Mouse (Mus musculus) midbrain, embryonic 14.5 days (tissue): ENCODE measurements at regions not wholly inside any gene's neighbourhood (a gene's known extent, or its start where the extent isn't known, plus 50 kb on each side); places are given as distances from the start of the nearest gene placed in this dataset.
A peak's percentile ranks its signal among the peaks of the same experiment; 100 is the strongest.

Experiments used
- ATAC-seq: fragments of 200-750 bp; cut with Nextera tagmentation; 2 replicates; pipeline ENCODE4 v1.8.0; 2017; ENCODE audit warnings: moderate number of reproducible peaks, moderate library complexity; ENCODE audit not compliant: low FRiP score, low TSS enrichment
- DNase-seq: peaks from one replicate; pipeline ENCODE4 v3.0.0-alpha.2; 2015
- H3K27ac ChIP-seq: fragments of 300-500 bp; sonication (generic); replicated peaks from 2 replicates; pipeline ENCODE4 v1.5.1; 2014; ENCODE audit warnings: mild to moderate bottlenecking, low read depth, low read length, moderate library complexity
- H3K27me3 ChIP-seq: fragments of 300-500 bp; sonication (generic); 2 replicates; pipeline ENCODE4 v1.6.1; 2014; ENCODE audit warnings: low read length, control low read depth, mixed read lengths; ENCODE audit not compliant: control insufficient read depth, insufficient read depth
- H3K36me3 ChIP-seq: fragments of 300-500 bp; sonication (generic); 2 replicates; pipeline ENCODE4 v1.6.1; 2014; ENCODE audit warnings: low read length, control low read depth; ENCODE audit not compliant: control insufficient read depth, insufficient read depth
- H3K4me1 ChIP-seq: fragments of 300-500 bp; sonication (generic); 2 replicates; pipeline ENCODE4 v1.6.1; 2014; ENCODE audit warnings: mild to moderate bottlenecking, antibody characterized with exemption, low read length, control low read depth; ENCODE audit not compliant: control insufficient read depth, insufficient read depth
- H3K4me2 ChIP-seq: fragments of 300-500 bp; sonication (generic); 2 replicates; pipeline ENCODE4 v1.6.1; 2014; ENCODE audit warnings: mild to moderate bottlenecking, low read length, moderate library complexity
- H3K4me3 ChIP-seq: fragments of 300-500 bp; sonication (generic); replicated peaks from 2 replicates; pipeline ENCODE4 v1.5.1; 2014; ENCODE audit warnings: low read depth, low read length
- H3K9ac ChIP-seq: fragments of 300-500 bp; sonication (generic); replicated peaks from 2 replicates; pipeline ENCODE4 v1.6.1; 2014; ENCODE audit warnings: mild to moderate bottlenecking, low read length, moderate library complexity
- H3K9me3 ChIP-seq: fragments of 300-500 bp; sonication (generic); 2 replicates; pipeline ENCODE4 v1.6.1; 2016; ENCODE audit warnings: low read length, control low read depth, mixed read lengths; ENCODE audit not compliant: control insufficient read depth
- WGBS: fragments of 180-500 bp; shearing (Covaris S2); extraction: QIAGEN DNeasy Blood & Tissue Kit; methylation state at CpG from one replicate; pipeline ENCODE4 v1.1.7; 2014; 5-methylcytosine and 5-hydroxymethylcytosine counted together

GRCm38 (mm10) chr17:88142003-88142402, 76.9 kb upstream of the Fbxo11 start:
- Histone ChIP-seq H3K4me3 (no peak overlapping the region), H3K4me2 (no peak overlapping the region), H3K9me3 (no peaks in the 10 kb centered on the region), H3K27me3 (no peaks in the 10 kb centered on the region), H3K4me1 (no peaks in the 10 kb centered on the region), H3K27ac (no peak overlapping the region), H3K9ac (no peak overlapping the region), H3K36me3 (no peaks in the 10 kb centered on the region)
- WGBS = 57% methylated on average over 8 of the region's 8 CpGs
- DNase-seq (no peak), ATAC-seq (no peak)

- WGBS = 86% methylated on average over 3 of the region's 3 CpGs
- no peaks in the 10 kb centered on the region for H3K27me3 ChIP-seq
These were observed 77.7 kb upstream of the Fbxo11 start for GRCm38 (mm10) chr17:88142809-88143208.

GRCm38 (mm10) chr17:88143378-88143943, 78.4 kb upstream of the Fbxo11 start:
- Histone ChIP-seq H3K4me1 (no peaks in the 10 kb centered on the region), H3K36me3 (no peaks in the 10 kb centered on the region), H3K27me3 (no peaks in the 10 kb centered on the region), H3K9me3 (no peaks in the 10 kb centered on the region), H3K4me2 (no peak overlapping the region), H3K4me3 (no peak overlapping the region), H3K9ac (no peak overlapping the region), H3K27ac (no peak overlapping the region)
- no peak for ATAC-seq
- no peak for DNase-seq
- 86% methylated on average over 3 of the region's 3 CpGs for WGBS

More at GRCm38 (mm10) chr17:88142809-88143208, 77.7 kb upstream of the Fbxo11 start:
- Histone ChIP-seq H3K4me2 (no peak overlapping the region), H3K27ac (no peak overlapping the region), H3K36me3 (no peaks in the 10 kb centered on the region), H3K9ac (no peak overlapping the region), H3K9me3 (no peaks in the 10 kb centered on the region), H3K4me3 (no peak overlapping the region), H3K4me1 (no peaks in the 10 kb centered on the region)
- DNase-seq = no peak
- no peak for ATAC-seq

- Histone ChIP-seq H3K4me3 (no peak overlapping the region), H3K27me3 (no peaks in the 10 kb centered on the region), H3K4me1 (0 out of 2 replicates have a peak, but pooled peaks cover 12% of the 10 kb centered on the region), H3K36me3 (no peaks in the 10 kb centered on the region), H3K27ac (no peak overlapping the region), H3K9ac (no peak overlapping the region), H3K4me2 (no peak overlapping the region), H3K9me3 (no peaks in the 10 kb centered on the region)
- DNase-seq (no peak), ATAC-seq (no peak)
- WGBS = 22% methylated on average over 6 of the region's 6 CpGs
These were observed 93.5 kb upstream of the Fbxo11 start for GRCm38 (mm10) chr17:88158550-88158949.

- WGBS = 3% methylated on average over 11 of the region's 11 CpGs
- Histone ChIP-seq H3K9me3 (no peaks in the 10 kb centered on the region), H3K4me2 (peak overlapping the region; percentile 44), H3K27ac (no peak overlapping the region), H3K4me1 (0 out of 2 replicates have a peak, but pooled peaks cover 12% of the 10 kb centered on the region), H3K4me3 (0 out of 2 replicates have a peak overlapping the region, but pooled peaks have one; percentile 10), H3K9ac (peak overlapping the region; percentile 9; the same call in 1 of the 2 replicates), H3K27me3 (no peaks in the 10 kb centered on the region), H3K36me3 (no peaks in the 10 kb centered on the region)
- peak; percentile 43 for DNase-seq
- ATAC-seq = no peak
These were observed 94.1 kb upstream of the Fbxo11 start for GRCm38 (mm10) chr17:88159212-88159668.

- 0 out of 2 replicates have a peak overlapping the region, but pooled peaks have one; percentile 9 for H3K9ac ChIP-seq
- H3K9me3 ChIP-seq = no peaks in the 10 kb centered on the region
- H3K4me1 ChIP-seq = 0 out of 2 replicates have a peak, but pooled peaks cover 12% of the 10 kb centered on the region
- DNase-seq = peak; percentile 7
- H3K27ac ChIP-seq = no peak overlapping the region
- no peak for ATAC-seq
- H3K36me3 ChIP-seq = no peaks in the 10 kb centered on the region
- H3K4me2 ChIP-seq = peak overlapping the region; percentile 44
- 31% methylated on average over 19 of the region's 19 CpGs for WGBS
- no peaks in the 10 kb centered on the region for H3K27me3 ChIP-seq
- H3K4me3 ChIP-seq = peak overlapping the region; percentile 10; the same call in 1 of the 2 replicates
These were observed 95.0 kb upstream of the Fbxo11 start for GRCm38 (mm10) chr17:88159851-88160676.

- H3K27ac ChIP-seq = no peak overlapping the region
- DNase-seq (no peak), ATAC-seq (no peak)
- H3K4me2 ChIP-seq = peak overlapping the region; percentile 22; the same call in 1 of the 2 replicates
- H3K4me1 ChIP-seq = 0 out of 2 replicates have a peak, but pooled peaks cover 12% of the 10 kb centered on the region
- H3K4me3 ChIP-seq = 0 out of 2 replicates have a peak overlapping the region, but pooled peaks have one; percentile 3
- no peak overlapping the region for H3K9ac ChIP-seq
- 67% methylated on average over 14 of the region's 14 CpGs for WGBS
- H3K27me3 ChIP-seq = no peaks in the 10 kb centered on the region
- no peaks in the 10 kb centered on the region for H3K9me3 ChIP-seq
- no peaks in the 10 kb centered on the region for H3K36me3 ChIP-seq
These were observed 95.5 kb upstream of the Fbxo11 start for GRCm38 (mm10) chr17:88160677-88161001.

- no peak overlapping the region for H3K4me3 ChIP-seq
- no peak for ATAC-seq
- 96% methylated on average over 8 of the region's 8 CpGs for WGBS
These were observed 96.7 kb upstream of the Fbxo11 start for GRCm38 (mm10) chr17:88161766-88162165.

More at GRCm38 (mm10) chr17:88161766-88162165, 96.7 kb upstream of the Fbxo11 start:
- Histone ChIP-seq H3K27ac (no peak overlapping the region), H3K36me3 (no peaks in the 10 kb centered on the region), H3K9ac (no peak overlapping the region), H3K4me2 (no peak overlapping the region), H3K4me1 (0 out of 2 replicates have a peak, but pooled peaks cover 12% of the 10 kb centered on the region), H3K9me3 (no peaks in the 10 kb centered on the region), H3K27me3 (no peaks in the 10 kb centered on the region)
- no peak for DNase-seq
